Mouse (Mus musculus) neural tube, embryonic 11.5 days (tissue): ENCODE measurements around the gene Tas2r138. TPM values are rescaled to one million over a fixed set of nuclear protein-coding genes. Genes with fewer than 3 reads are reported as not detected.

ENCODE experiments used
- ATAC-seq: fragments of 200-750 bp; cut with Nextera tagmentation; 2 replicates; pipeline ENCODE4 v1.8.0; 2017; ENCODE audit warnings: moderate number of reproducible peaks, mild to moderate bottlenecking, moderate TSS enrichment, moderate library complexity; ENCODE audit not compliant: insufficient read depth, low FRiP score, low TSS enrichment
- DNase-seq: peaks from one replicate; pipeline ENCODE4 v3.0.0-alpha.2; 2015; ENCODE audit warnings: low spot score
- H3K27ac ChIP-seq: fragments of 300-500 bp; sonication (generic); 2 replicates; pipeline ENCODE4 v1.5.1; 2014; ENCODE audit warnings: low read depth, mild to moderate bottlenecking, low read length
- H3K27me3 ChIP-seq: fragments of 300-500 bp; sonication (generic); 2 replicates; pipeline ENCODE4 v1.6.1; 2014; ENCODE audit warnings: mild to moderate bottlenecking, low read length, mixed read lengths; ENCODE audit not compliant: control insufficient read depth, insufficient read depth
- H3K36me3 ChIP-seq: fragments of 300-500 bp; sonication (generic); 2 replicates; pipeline ENCODE4 v1.6.1; 2014; ENCODE audit warnings: mild to moderate bottlenecking, low read length, moderate library complexity, mixed read lengths; ENCODE audit not compliant: control insufficient read depth, insufficient read depth
- H3K4me1 ChIP-seq: fragments of 300-500 bp; sonication (generic); 2 replicates; pipeline ENCODE4 v1.6.1; 2014; ENCODE audit warnings: low read length, mixed read lengths; ENCODE audit not compliant: control insufficient read depth, insufficient read depth
- H3K4me2 ChIP-seq: fragments of 300-500 bp; sonication (generic); 2 replicates; pipeline ENCODE4 v1.6.1; 2014; ENCODE audit warnings: low read depth, mild to moderate bottlenecking, moderate library complexity
- H3K4me3 ChIP-seq: fragments of 300-500 bp; sonication (generic); 2 replicates; pipeline ENCODE4 v1.5.1; 2014; ENCODE audit warnings: low read depth, low read length
- H3K9ac ChIP-seq: fragments of 300-500 bp; sonication (generic); 2 replicates; pipeline ENCODE4 v1.6.1; 2014; ENCODE audit warnings: mild to moderate bottlenecking, low read length
- H3K9me3 ChIP-seq: fragments of 300-500 bp; sonication (generic); 2 replicates; pipeline ENCODE4 v1.6.1; 2016; ENCODE audit warnings: low read length; ENCODE audit not compliant: control insufficient read depth
- WGBS: fragments of 180-500 bp; shearing (Covaris S2); extraction: QIAGEN DNeasy Blood & Tissue Kit; methylation state at CpG from one replicate; pipeline ENCODE4 v1.1.7; 2014; 5-methylcytosine and 5-hydroxymethylcytosine counted together
- polyA plus RNA-seq: library from polyadenylated mRNA; unstranded; fragments of >200 nt; fragmentation: Nextera tagmentation; extraction: Ambion mirVana; gene quantifications from 2 replicates; pipeline ENCODE4 v1.2.1, GENCODE M21; 2014

The Tas2r138 gene
- polyA plus RNA-seq, 1 experiment from 2014 or later: not detected

DNA sequence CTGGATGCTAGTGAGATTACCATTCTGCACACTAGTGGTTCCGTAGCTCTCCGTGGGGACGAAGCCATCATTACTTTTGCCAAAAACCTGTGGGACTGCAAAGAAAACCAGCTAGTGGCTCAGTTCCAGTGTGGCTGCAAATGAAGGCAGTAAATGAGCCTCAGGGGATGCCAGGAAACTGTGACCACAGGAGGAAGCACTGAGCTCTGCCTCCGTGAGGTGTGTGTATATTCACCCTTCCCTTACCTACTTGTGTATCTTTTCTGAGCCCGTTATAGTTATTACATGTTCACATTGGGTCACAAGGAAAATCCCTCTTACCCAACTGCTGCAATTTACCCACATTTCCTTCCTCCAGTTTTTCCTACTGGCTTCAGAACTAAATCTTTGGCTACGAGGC is 28.8 kb downstream of the Tas2r138 start:
- 85% methylated on average over 6 of the region's 6 CpGs for WGBS
- ATAC-seq (no peak), DNase-seq (no peak)
- Histone ChIP-seq H3K9me3 (no peaks in the 10 kb centered on the region), H3K4me2 (no peak overlapping the region), H3K9ac (no peak overlapping the region), H3K27me3 (no peaks in the 10 kb centered on the region), H3K4me1 (no peaks in the 10 kb centered on the region), H3K36me3 (no peaks in the 10 kb centered on the region), H3K4me3 (no peak overlapping the region), H3K27ac (no peak overlapping the region)

DNA sequence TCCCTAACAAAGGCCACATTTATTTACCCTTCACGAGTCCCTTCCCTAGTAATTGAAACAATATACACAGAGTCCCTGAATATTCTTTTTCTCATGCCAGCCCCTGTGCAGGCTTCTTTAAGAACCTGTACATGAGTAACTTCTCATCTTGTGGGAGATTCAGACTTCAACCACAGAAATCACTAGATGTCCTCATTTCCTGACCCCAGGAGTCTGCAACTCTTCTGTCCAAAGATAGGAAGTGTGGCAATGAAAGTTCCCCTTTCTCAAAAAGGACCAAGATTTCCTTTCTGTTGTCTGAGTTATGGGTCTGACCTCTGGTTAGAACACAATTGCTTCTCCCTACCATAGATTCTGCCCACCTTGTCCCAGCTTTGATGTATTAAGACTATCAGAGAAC is 36.8 kb downstream of the Tas2r138 start:
- ATAC-seq (no peak), DNase-seq (no peak)
- no peak overlapping the region for H3K9ac ChIP-seq
- no peak overlapping the region for H3K4me3 ChIP-seq
- WGBS: 83% methylated on average over 1 of the region's 1 CpGs
- no peak overlapping the region for H3K4me2 ChIP-seq
- H3K27ac ChIP-seq: no peak overlapping the region
- H3K4me1 ChIP-seq: no peaks in the 10 kb centered on the region
- H3K9me3 ChIP-seq: no peaks in the 10 kb centered on the region
- no peaks in the 10 kb centered on the region for H3K27me3 ChIP-seq
- H3K36me3 ChIP-seq: no peaks in the 10 kb centered on the region

DNA sequence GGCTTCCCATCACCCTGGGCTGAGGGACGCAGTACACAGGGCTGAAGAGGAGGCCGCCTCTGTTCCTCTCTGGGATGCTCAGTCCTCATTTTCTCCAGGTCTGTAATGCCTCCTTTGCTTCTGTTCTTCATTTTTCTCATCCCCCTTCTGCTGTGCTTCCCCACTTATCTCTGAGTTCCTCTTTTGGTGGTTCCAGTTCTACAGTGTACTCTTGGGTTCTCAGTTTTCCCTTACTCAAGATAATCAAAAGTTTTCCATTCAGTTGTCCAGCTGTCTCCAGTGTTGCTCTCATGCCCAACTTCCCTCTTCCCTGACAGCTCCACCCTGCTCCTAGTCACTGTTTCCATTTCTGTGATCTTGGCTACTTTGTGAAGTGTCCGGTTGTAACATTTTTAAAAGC is 39.5 kb downstream of the Tas2r138 start:
- H3K9me3 ChIP-seq: no peaks in the 10 kb centered on the region
- no peak overlapping the region for H3K4me3 ChIP-seq
- no peaks in the 10 kb centered on the region for H3K4me1 ChIP-seq
- no peak overlapping the region for H3K4me2 ChIP-seq
- no peak overlapping the region for H3K9ac ChIP-seq
- H3K27me3 ChIP-seq: no peaks in the 10 kb centered on the region
- DNase-seq (no peak), ATAC-seq (no peak)
- no peak overlapping the region for H3K27ac ChIP-seq
- WGBS: 75% methylated on average over 3 of the region's 3 CpGs
- H3K36me3 ChIP-seq: no peaks in the 10 kb centered on the region

DNA sequence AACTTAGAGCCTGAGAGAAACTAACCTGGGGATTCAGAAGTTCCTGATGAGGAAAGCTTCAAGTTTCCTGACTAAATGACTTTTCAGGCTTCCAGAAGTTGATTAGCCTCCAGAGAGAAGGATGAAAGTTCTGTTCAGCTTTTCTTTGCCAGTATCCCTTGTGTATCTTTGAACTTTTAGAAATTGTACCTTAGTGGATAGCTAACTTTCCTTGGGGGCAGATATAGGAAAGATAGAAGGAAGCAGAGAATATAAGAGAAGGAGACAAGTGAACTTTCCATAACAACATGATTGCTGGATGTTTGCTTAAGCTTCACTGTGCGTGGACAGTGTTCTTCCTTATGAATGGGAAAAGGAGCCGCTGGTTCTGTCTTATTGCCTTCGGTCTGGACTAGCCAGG is 43.9 kb downstream of the Tas2r138 start, which contains the start of gene Olfr460:
TSS of gene Olfr460 (plus strand) at position 301 of the 400 bp plus-strand sequence.
- no peaks in the 10 kb centered on the region for H3K36me3 ChIP-seq
- H3K27me3 ChIP-seq: no peaks in the 10 kb centered on the region
- 94% methylated on average over 3 of the region's 3 CpGs for WGBS
- ATAC-seq (no peak), DNase-seq (no peak)
- no peak within 1 kb of the TSS for H3K4me3 ChIP-seq
- H3K9me3 ChIP-seq: no peaks in the 10 kb centered on the region
- no peak within 1 kb of the TSS for H3K27ac ChIP-seq
- H3K4me2 ChIP-seq: no peak within 1 kb of the TSS
- no peak within 1 kb of the TSS for H3K9ac ChIP-seq
- H3K4me1 ChIP-seq: no peaks in the 10 kb centered on the region

Other genes starting within 250 kb of the Tas2r138 start
- gene E330009J07Rik, start 177.2 kb downstream of the Tas2r138 start, polyA plus RNA-seq: 15.6 and 15.7 TPM in 2 replicates
- gene Wee2, start 174.2 kb downstream of the Tas2r138 start, polyA plus RNA-seq: 0.08 and 0.16 TPM in 2 replicates
- 149 and 156 TPM in 2 replicates for gene Ssbp1, start 142.0 kb downstream of the Tas2r138 start, polyA plus RNA-seq
- not detected in 2 replicates for gene Tas2r137, start 122.1 kb downstream of the Tas2r138 start, polyA plus RNA-seq
- not detected in 2 replicates for gene Tas2r108, start 119.8 kb downstream of the Tas2r138 start, polyA plus RNA-seq
- gene Prss37, start 93.8 kb downstream of the Tas2r138 start, polyA plus RNA-seq: not detected in 2 replicates
- gene Olfr461, start 58.3 kb downstream of the Tas2r138 start, polyA plus RNA-seq: not detected in 2 replicates
- not detected in 2 replicates for gene Olfr460, start 43.8 kb downstream of the Tas2r138 start, polyA plus RNA-seq
- gene Clec5a, start 27.5 kb downstream of the Tas2r138 start, polyA plus RNA-seq: 0.18 and 0.41 TPM in 2 replicates
- gene Mgam, start 15.5 kb upstream of the Tas2r138 start, polyA plus RNA-seq: 0.08 and 0.13 TPM in 2 replicates